Mouse (Mus musculus): ENCODE data around the gene Pex26. TPM values are rescaled to one million over a fixed set of nuclear protein-coding genes. Genes with fewer than 3 reads are reported as not detected.

Pex26 gene
- polyA plus RNA-seq, 1 experiment: 8.3 TPM

DNA sequence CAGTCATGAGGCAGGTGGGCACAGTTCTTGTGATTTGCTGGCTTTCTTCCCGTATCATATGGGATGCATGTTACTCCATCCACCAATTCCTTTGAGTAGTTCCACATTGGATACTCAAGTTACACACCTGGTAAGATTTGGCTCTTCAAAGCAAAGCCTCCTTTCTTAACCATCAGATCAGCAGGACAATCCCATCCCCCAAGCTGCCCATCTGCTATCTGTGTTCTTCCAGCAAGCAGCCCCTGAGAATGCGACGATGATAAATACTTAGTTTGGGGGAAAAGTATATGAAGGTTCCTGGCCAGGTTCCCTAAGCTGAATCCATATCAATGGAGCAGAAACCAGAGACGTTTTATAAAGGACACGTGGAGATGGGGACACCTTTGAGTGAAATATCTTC, 30.8 kb downstream of the Pex26 start:
- no peaks in the 10 kb centered on the region for H3K36me3 ChIP-seq (ENCODE audit: control insufficient read depth, insufficient read depth, low read length)
- DNase-seq (ENCODE audit: low read depth in 1 of 2, low spot score in 2 of 2): no peak
- peaks cover 9% of the 10 kb centered on the region; the same call in 1 of the 2 replicates for H3K27me3 ChIP-seq (ENCODE audit: control insufficient read depth, insufficient read depth, low read length)
- no peak overlapping the region for H3K27ac ChIP-seq (ENCODE audit: insufficient read depth, low read length)
- no peak for TF ChIP-seq CTCF (IDR thresholded peaks at IDR 0.05; ENCODE audit: extremely low read depth, insufficient read depth, insufficient read length, insufficient replicate concordance)
- no peak for TF ChIP-seq POLR2A (IDR thresholded peaks at IDR 0.05; ENCODE audit: low read depth, low read length)
- H3K4me3 ChIP-seq (ENCODE audit: extremely low read depth, insufficient read depth, insufficient read length): no peak overlapping the region
- 46% methylated on average over 5 of the region's 5 CpGs for WGBS
- peaks cover 8% of the 10 kb centered on the region; the same call in 1 of the 2 replicates for H3K4me1 ChIP-seq (ENCODE audit: control insufficient read depth, insufficient read depth, insufficient read length)

DNA sequence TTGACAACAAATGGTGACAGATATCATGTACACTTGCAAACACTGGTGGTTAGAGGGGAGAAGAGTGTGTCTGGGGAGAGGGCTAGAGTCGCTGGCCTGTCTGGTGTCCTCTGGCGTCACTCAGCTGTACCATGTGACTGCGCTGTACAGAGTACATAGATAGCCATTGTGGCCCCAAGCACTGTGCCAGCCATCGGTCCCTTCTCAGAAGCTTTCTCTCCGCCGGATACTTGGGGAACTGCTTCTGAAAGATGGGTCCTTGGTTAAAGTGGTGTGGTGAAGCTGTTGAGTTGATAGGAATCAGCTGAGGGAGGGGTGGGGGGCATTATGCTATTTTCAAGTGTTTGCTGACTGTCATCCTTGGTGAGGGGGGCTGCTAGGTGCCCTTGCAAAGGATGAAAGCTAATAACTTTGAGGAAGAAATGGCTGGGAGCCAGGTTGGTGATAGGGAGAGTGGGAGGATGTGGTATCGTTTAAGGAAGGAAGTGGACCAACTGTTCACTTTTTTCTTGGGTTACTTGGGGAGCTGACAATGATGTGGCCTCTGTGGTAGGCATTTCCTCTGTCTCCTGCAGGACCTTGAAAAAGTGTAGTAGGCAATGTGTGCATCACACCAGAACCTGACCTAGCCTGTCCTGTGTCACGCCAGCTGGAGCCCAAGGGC, 31.3 kb downstream of the Pex26 start:
- H3K4me1 ChIP-seq (ENCODE audit: control insufficient read depth, insufficient read depth, insufficient read length): peaks cover 8% of the 10 kb centered on the region; the same call in 1 of the 2 replicates
- 15% methylated on average over 8 of the region's 8 CpGs for WGBS
- H3K4me3 ChIP-seq (ENCODE audit: extremely low read depth, insufficient read depth, insufficient read length): no peak overlapping the region
- TF ChIP-seq CTCF (IDR thresholded peaks at IDR 0.05; ENCODE audit: extremely low read depth, insufficient read depth, insufficient read length, insufficient replicate concordance) (no peak), POLR2A (IDR thresholded peaks at IDR 0.05; ENCODE audit: low read depth, low read length) (no peak)
- no peaks in the 10 kb centered on the region for H3K36me3 ChIP-seq (ENCODE audit: control insufficient read depth, insufficient read depth, low read length)
- H3K27me3 ChIP-seq (ENCODE audit: control insufficient read depth, insufficient read depth, low read length): peaks cover 9% of the 10 kb centered on the region; the same call in 1 of the 2 replicates
- no peak overlapping the region for H3K27ac ChIP-seq (ENCODE audit: insufficient read depth, low read length)
- no peak for DNase-seq (ENCODE audit: low read depth in 1 of 2, low spot score in 2 of 2)

DNA sequence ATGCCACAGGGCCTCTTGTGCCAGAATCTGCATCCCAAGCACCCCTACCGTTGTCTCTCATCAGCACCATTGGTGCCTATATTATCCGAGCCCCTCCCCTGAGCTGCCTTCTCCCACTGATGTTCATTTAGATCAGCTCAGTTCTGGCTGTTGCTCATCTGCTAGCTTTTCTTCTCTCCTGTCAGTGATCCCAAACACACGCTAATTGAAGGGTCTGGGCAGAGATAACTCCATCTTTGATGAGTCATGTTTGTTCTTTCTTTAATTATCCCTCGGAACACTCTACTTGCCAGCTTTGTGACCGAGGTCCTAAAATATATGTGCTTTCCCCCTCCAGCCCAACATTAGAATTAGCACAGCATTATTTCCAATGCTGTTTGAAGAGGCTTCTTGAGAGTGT, 31.9 kb downstream of the Pex26 start:
- Histone ChIP-seq H3K4me1 (ENCODE audit: control insufficient read depth, insufficient read depth, insufficient read length) (peaks cover 8% of the 10 kb centered on the region; the same call in 1 of the 2 replicates), H3K4me3 (ENCODE audit: extremely low read depth, insufficient read depth, insufficient read length) (no peak overlapping the region), H3K27ac (ENCODE audit: insufficient read depth, low read length) (no peak overlapping the region), H3K27me3 (ENCODE audit: control insufficient read depth, insufficient read depth, low read length) (peaks cover 8% of the 10 kb centered on the region; the same call in 1 of the 2 replicates), H3K36me3 (ENCODE audit: control insufficient read depth, insufficient read depth, low read length) (no peaks in the 10 kb centered on the region)
- 28% methylated on average over 5 of the region's 5 CpGs for WGBS
- TF ChIP-seq CTCF (IDR thresholded peaks at IDR 0.05; ENCODE audit: extremely low read depth, insufficient read depth, insufficient read length, insufficient replicate concordance) (no peak), POLR2A (IDR thresholded peaks at IDR 0.05; ENCODE audit: low read depth, low read length) (no peak)
- DNase-seq (ENCODE audit: low read depth in 1 of 2, low spot score in 2 of 2): no peak

DNA sequence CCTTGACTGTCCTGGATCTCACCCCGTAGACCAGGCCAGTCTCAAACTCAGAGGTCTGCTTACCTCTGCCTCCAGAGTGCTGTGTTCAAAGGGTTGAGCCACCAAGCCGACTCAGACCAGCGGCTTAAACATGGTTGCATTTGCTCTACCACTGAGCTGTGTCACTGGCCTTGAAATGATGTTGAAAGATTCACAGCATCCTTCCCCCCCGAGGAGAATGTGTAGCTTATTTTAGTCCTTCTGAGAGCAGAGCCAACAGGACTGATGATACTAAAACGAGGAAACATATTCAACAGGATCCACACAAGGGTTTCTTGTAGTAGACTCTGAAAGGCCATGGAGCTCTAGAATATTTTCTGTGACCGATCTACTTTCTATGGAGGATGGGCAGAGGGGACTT, 32.4 kb downstream of the Pex26 start:
- H3K27me3 ChIP-seq (ENCODE audit: control insufficient read depth, insufficient read depth, low read length): peaks cover 3% of the 10 kb centered on the region; the same call in 1 of the 2 replicates
- DNase-seq (ENCODE audit: low read depth in 1 of 2, low spot score in 2 of 2): no peak
- WGBS: 70% methylated on average over 6 of the region's 6 CpGs

DNA sequence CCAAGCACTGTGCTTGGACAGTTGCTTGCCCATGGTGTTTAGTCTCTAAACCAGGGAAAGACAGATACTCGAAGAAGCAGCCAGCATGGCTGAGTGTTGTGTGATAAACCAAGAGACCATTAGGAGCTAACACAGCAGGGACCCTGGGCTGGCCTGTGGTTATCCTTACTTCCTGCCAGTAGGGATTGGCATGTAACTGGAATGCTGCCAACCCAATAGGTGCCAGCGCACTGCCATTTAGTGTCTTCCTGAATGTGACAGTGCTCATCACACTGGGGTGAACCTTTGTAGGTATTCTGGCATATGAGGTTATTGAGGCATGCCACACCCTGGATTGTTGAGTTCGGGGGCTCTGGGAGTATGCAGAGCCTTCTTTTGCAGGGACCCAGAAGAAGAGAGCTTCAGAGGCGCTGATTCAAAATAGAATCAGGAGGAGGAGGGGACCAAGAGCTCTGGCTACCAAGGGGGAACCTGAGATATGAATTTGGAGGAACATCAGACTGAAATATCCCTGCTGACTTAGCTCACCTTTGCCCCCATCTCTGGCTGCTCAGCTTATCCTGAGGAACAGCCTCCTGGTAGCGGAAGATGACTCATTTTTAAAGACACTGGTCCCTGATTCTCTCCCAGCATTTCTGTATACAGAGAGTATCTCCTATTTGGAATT, 33.3 kb downstream of the Pex26 start:
- Histone ChIP-seq H3K36me3 (ENCODE audit: control insufficient read depth, insufficient read depth, low read length) (no peaks in the 10 kb centered on the region), H3K4me1 (ENCODE audit: control insufficient read depth, insufficient read depth, insufficient read length) (peaks cover 5% of the 10 kb centered on the region; the same call in 1 of the 2 replicates)
- 63% methylated on average over 5 of the region's 5 CpGs for WGBS

More for the DNA sequence above, 32.4 kb downstream of the Pex26 start:
- Histone ChIP-seq H3K27ac (ENCODE audit: insufficient read depth, low read length) (no peak overlapping the region), H3K4me1 (ENCODE audit: control insufficient read depth, insufficient read depth, insufficient read length) (peaks cover 5% of the 10 kb centered on the region; the same call in 1 of the 2 replicates), H3K4me3 (ENCODE audit: extremely low read depth, insufficient read depth, insufficient read length) (no peak overlapping the region), H3K36me3 (ENCODE audit: control insufficient read depth, insufficient read depth, low read length) (no peaks in the 10 kb centered on the region)
- TF ChIP-seq CTCF (IDR thresholded peaks at IDR 0.05; ENCODE audit: extremely low read depth, insufficient read depth, insufficient read length, insufficient replicate concordance): no peak
- TF ChIP-seq POLR2A (IDR thresholded peaks at IDR 0.05; ENCODE audit: low read depth, low read length): no peak

DNA sequence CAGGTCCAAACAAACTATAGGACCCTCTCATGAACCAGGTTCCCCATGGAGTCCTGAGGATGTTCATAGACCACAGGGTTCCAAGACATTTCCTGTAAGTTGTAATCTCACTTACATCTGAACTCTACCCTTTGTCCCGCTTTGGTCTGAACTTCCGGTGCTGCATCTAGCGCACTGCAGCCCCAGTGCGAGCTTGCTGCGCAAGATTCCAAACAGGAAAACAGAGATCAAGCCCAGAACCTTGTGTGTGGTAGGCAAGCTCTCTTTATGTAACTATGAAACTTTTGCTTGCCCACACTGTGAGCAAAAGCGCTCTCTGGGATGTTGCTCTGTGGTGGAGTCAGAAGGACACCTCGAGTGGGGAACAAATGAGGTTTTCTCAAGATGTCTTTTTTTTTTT, 34.5 kb downstream of the Pex26 start:
- H3K27me3 ChIP-seq (ENCODE audit: control insufficient read depth, insufficient read depth, low read length): no peaks in the 10 kb centered on the region
- H3K27ac ChIP-seq (ENCODE audit: insufficient read depth, low read length): no peak overlapping the region
- peaks cover 5% of the 10 kb centered on the region; the same call in 1 of the 2 replicates for H3K4me1 ChIP-seq (ENCODE audit: control insufficient read depth, insufficient read depth, insufficient read length)
- H3K36me3 ChIP-seq (ENCODE audit: control insufficient read depth, insufficient read depth, low read length): no peaks in the 10 kb centered on the region
- no peak overlapping the region for H3K4me3 ChIP-seq (ENCODE audit: extremely low read depth, insufficient read depth, insufficient read length)
- 23% methylated on average over 7 of the region's 7 CpGs for WGBS
- DNase-seq (ENCODE audit: low read depth in 1 of 2, low spot score in 2 of 2): no peak
- TF ChIP-seq POLR2A (IDR thresholded peaks at IDR 0.05; ENCODE audit: low read depth, low read length): no peak
- no peak for TF ChIP-seq CTCF (IDR thresholded peaks at IDR 0.05; ENCODE audit: extremely low read depth, insufficient read depth, insufficient read length, insufficient replicate concordance)

More for the DNA sequence above, 33.3 kb downstream of the Pex26 start:
- no peaks in the 10 kb centered on the region for H3K27me3 ChIP-seq (ENCODE audit: control insufficient read depth, insufficient read depth, low read length)
- no peak overlapping the region for H3K4me3 ChIP-seq (ENCODE audit: extremely low read depth, insufficient read depth, insufficient read length)
- no peak overlapping the region for H3K27ac ChIP-seq (ENCODE audit: insufficient read depth, low read length)
- TF ChIP-seq CTCF (IDR thresholded peaks at IDR 0.05; ENCODE audit: extremely low read depth, insufficient read depth, insufficient read length, insufficient replicate concordance): no peak
- DNase-seq (ENCODE audit: low read depth in 1 of 2, low spot score in 2 of 2): no peak

DNA sequence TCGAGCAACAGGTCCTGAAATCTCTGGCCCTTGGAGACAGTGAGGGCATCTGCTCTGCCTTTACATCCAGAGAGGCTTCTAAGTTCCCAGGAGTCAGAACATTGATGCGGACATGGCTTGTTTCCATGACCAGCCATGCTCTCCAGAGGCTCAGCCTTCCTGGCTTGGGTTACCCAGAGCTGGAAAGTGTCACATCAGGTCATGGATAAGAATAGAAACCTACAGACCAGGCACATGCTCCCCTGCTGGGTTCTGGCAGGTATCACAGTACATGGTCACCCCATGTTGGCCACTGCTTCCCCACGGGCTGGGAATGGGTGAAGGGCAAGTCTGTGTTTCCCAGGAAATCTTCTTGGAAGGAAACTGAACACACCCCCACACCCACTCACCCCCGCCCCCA, 35.9 kb downstream of the Pex26 start:
- Histone ChIP-seq H3K4me1 (ENCODE audit: control insufficient read depth, insufficient read depth, insufficient read length) (peaks cover 8% of the 10 kb centered on the region; the same call in 1 of the 2 replicates), H3K4me3 (ENCODE audit: extremely low read depth, insufficient read depth, insufficient read length) (no peak overlapping the region), H3K36me3 (ENCODE audit: control insufficient read depth, insufficient read depth, low read length) (no peaks in the 10 kb centered on the region), H3K27ac (ENCODE audit: insufficient read depth, low read length) (no peak overlapping the region), H3K27me3 (ENCODE audit: control insufficient read depth, insufficient read depth, low read length) (no peaks in the 10 kb centered on the region)
- WGBS: 92% methylated on average over 4 of the region's 4 CpGs
- TF ChIP-seq POLR2A (IDR thresholded peaks at IDR 0.05; ENCODE audit: low read depth, low read length): no peak
- no peak for TF ChIP-seq CTCF (IDR thresholded peaks at IDR 0.05; ENCODE audit: extremely low read depth, insufficient read depth, insufficient read length, insufficient replicate concordance)
- DNase-seq (ENCODE audit: low read depth in 1 of 2, low spot score in 2 of 2): no peak
